In the genomic region with DNA sequence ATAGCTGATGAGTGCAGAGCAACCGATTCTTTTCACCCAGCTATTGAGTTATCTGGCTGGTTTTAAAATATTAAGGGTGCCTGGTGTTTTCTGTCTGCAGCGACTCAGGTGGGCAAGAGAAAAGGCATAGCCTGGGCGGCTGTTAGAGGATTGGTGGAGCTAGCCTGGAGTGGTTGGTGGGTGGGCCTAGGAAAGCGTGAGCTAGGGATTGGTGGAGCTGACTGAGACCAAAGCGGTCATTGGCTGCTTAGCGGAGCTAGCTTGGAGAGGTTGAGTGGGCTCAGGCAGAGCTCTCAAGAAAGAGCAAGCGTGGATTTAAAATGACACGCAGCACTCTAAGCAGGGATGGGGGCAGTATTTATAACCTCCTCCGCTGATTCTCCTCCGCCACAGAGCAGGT, we compare ENCODE assay signal across 11 mouse cellular contexts.
A peak's percentile ranks its signal among the peaks of the same experiment; 100 is the strongest.
DNase-seq lines count a peak whose midpoint lies in the region; ATAC-seq lines count a peak whose summit lies in the region.
"Had no signal": no experiment of that assay in that cellular context is flagged by ENCODE, and none has a peak within 500 bp of the region (broad histone marks: within the 10 kb centered on the region; RNA-seq: fewer than 3 reads in every experiment).

No protein-coding gene starts in this region.

- H3K9ac ChIP-seq in heart, embryonic 11.5 days (ENCODE audit: low read depth, low read length), result no peak overlapping the region
- no peak overlapping the region for H3K9ac ChIP-seq in lung, embryonic 15.5 days
- H3K9ac ChIP-seq: liver, embryonic 14.5 days had no signal

- no peaks in the 10 kb centered on the region for H3K9me3 ChIP-seq in heart, embryonic 11.5 days (replicated peaks; ENCODE audit: control insufficient read depth, low read length)
- no peaks in the 10 kb centered on the region for H3K9me3 ChIP-seq in lung, embryonic 15.5 days

- peaks cover 59% of the 10 kb centered on the region for H3K4me1 ChIP-seq in heart, embryonic 11.5 days (ENCODE audit: control insufficient read depth, insufficient read depth, low read length)
- H3K4me1 ChIP-seq in lung, embryonic 15.5 days, result peaks cover 11% of the 10 kb centered on the region; the same call in 1 of the 2 replicates

- H3K27me3 ChIP-seq in heart, embryonic 11.5 days (ENCODE audit: control insufficient read depth, insufficient read depth, low read length), result no peaks in the 10 kb centered on the region
- no peaks in the 10 kb centered on the region for H3K27me3 ChIP-seq in lung, embryonic 15.5 days

- H3K36me3 ChIP-seq in heart, embryonic 11.5 days (ENCODE audit: control insufficient read depth, insufficient read depth, low read length), result no peaks in the 10 kb centered on the region
- H3K36me3 ChIP-seq in lung, embryonic 15.5 days, result no peaks in the 10 kb centered on the region

- intact Hi-C loops in heart, postnatal 25 days (cut with DNase I), result no loop called here

- WGBS in heart, embryonic 11.5 days (ENCODE audit: insufficient replicate concordance), result 67% methylated on average over 10 of the region's 10 CpGs
- 80% methylated on average over 10 of the region's 10 CpGs for WGBS in lung, embryonic 15.5 days

- peak overlapping the region; percentile 45 for H3K4me2 ChIP-seq in heart, embryonic 11.5 days
- peak overlapping the region; percentile 31; the same call in 1 of the 2 replicates for H3K4me2 ChIP-seq in lung, embryonic 15.5 days

- H3K27ac ChIP-seq in heart, embryonic 11.5 days (ENCODE audit: low read depth, low read length), result no peak overlapping the region
- peak overlapping the region; percentile 25; the same call in 1 of the 2 replicates for H3K27ac ChIP-seq in lung, embryonic 15.5 days
- H3K27ac ChIP-seq: liver, embryonic 14.5 days had no signal

- 0 out of 2 replicates have a peak, but pooled peaks have one; percentile 49 for ATAC-seq in heart, embryonic 11.5 days (replicated peaks; ENCODE audit: insufficient number of reproducible peaks, low FRiP score, low TSS enrichment)
- ATAC-seq in lung, embryonic 15.5 days (ENCODE audit: borderline replicate concordance, extremely low read depth, low FRiP score, low TSS enrichment), result peak; percentile 82
- ATAC-seq: intestine, embryonic 16.5 days had no signal

- DNase-seq in heart, adult 18-20 months, result peak; percentile 20 to 30
- DNase-seq in heart, postnatal 25 days (ENCODE audit: low spot score), result no peak
- peak; percentile 28 for DNase-seq in WW6 (ENCODE audit: low read depth, low spot score)
- no peak for DNase-seq in ovary, postnatal 10 days (ENCODE audit: low spot score)
- no peak for DNase-seq in adrenal gland, adult (ENCODE audit: inconsistent age in 2 of 2, low spot score in 1 of 2)
- no peak for DNase-seq in T-cell, adult 2 months (ENCODE audit: low spot score)
- DNase-seq: thymus, adult 2 months had no signal

- H3K4me3 ChIP-seq in heart, embryonic 11.5 days (ENCODE audit: low read depth, low read length), result no peak overlapping the region
- H3K4me3 ChIP-seq in lung, embryonic 15.5 days, result no peak overlapping the region; the same call in 1 of the 2 replicates

Comparison
In these comparisons a context has a peak if more than half of its experiments do, and no peak if none do; other contexts are left out.
1. DNase-seq: peak in heart, adult 18-20 months (2 of 2) and WW6 (single experiment); none in heart, postnatal 25 days (single experiment), ovary, postnatal 10 days (single experiment), adrenal gland, adult (0 of 2) and T-cell, adult 2 months (single experiment).